ENCODE assay signal across 10 mouse cellular contexts in genomic region chr14:59590614-59591013, GRCm38 (mm10). TPM values are rescaled to one million over a fixed set of nuclear protein-coding genes. Genes with fewer than 3 reads are reported as not detected.
DNase-seq lines count a peak whose midpoint lies in the region; ATAC-seq and TF ChIP-seq lines count a peak whose summit lies in the region.
"Had no signal": no experiment of that assay in that cellular context is flagged by ENCODE, and none has a peak within 500 bp of the region (broad histone marks: within the 10 kb centered on the region; RNA-seq: fewer than 3 reads in every experiment).

No protein-coding gene starts in this region.

- peak; percentile 16 to 18 for DNase-seq in cerebellum, postnatal 14 days
- DNase-seq in cerebellum, adult 9-10 months: no peak
- no peak for DNase-seq in liver, adult 2 months (ENCODE audit: extremely low read depth, low read depth, low spot score)
- DNase-seq in liver, embryonic 11.5 days (ENCODE audit: low spot score): no peak
- DNase-seq in thymus, postnatal 0 days (ENCODE audit: low spot score): peak; percentile 22
- no peak for DNase-seq in retina, postnatal 1 day
- DNase-seq: liver, embryonic 13.5 days had no signal

- H3K79me2 ChIP-seq in liver, adult 2 months (ENCODE audit: control insufficient read depth, insufficient read depth, low read length): no peaks in the 10 kb centered on the region

- H3K4me1 ChIP-seq in liver, adult 2 months (ENCODE audit: control insufficient read depth, insufficient read depth, low read length): no peaks in the 10 kb centered on the region
- no peaks in the 10 kb centered on the region for H3K4me1 ChIP-seq in liver, embryonic 11.5 days (replicated peaks; ENCODE audit: control insufficient read depth, insufficient read depth, low read length)
- H3K4me1 ChIP-seq in cortical plate, adult 2 months (ENCODE audit: control insufficient read depth, insufficient read depth, low read length): no peaks in the 10 kb centered on the region
- H3K4me1 ChIP-seq in forebrain, embryonic 15.5 days: no peaks in the 10 kb centered on the region
- H3K4me1 ChIP-seq: hindbrain, embryonic 10.5 days; liver, embryonic 13.5 days had no signal

- H3K4me3 ChIP-seq in liver, adult 2 months (ENCODE audit: insufficient read depth, low read depth, low read length): no peak overlapping the region
- no peak overlapping the region for H3K4me3 ChIP-seq in liver, embryonic 11.5 days (ENCODE audit: low read depth, low read length)
- no peak overlapping the region for H3K4me3 ChIP-seq in cortical plate, adult 2 months (ENCODE audit: insufficient read depth, low read length)
- H3K4me3 ChIP-seq in forebrain, embryonic 15.5 days: no peak overlapping the region
- H3K4me3 ChIP-seq: hindbrain, embryonic 10.5 days; liver, embryonic 13.5 days had no signal

- TF ChIP-seq POLR2A in liver, adult 2 months (IDR thresholded peaks at IDR 0.05; ENCODE audit: extremely low read depth, insufficient read depth, low read length): no peak
- no peak for TF ChIP-seq POLR2A in cortical plate, adult 2 months (IDR thresholded peaks at IDR 0.05; ENCODE audit: extremely low read depth, insufficient read depth, low read length)

- 0 out of 2 replicates have a peak, but pooled peaks have one; percentile 9 for TF ChIP-seq CTCF in liver, adult 2 months (IDR thresholded peaks at IDR 0.05; ENCODE audit: low read depth, low read length)
- TF ChIP-seq CTCF in cortical plate, adult 2 months (IDR thresholded peaks at IDR 0.05; ENCODE audit: extremely low read depth, insufficient read depth, low read length): peak; percentile 18; the same call in 1 of the 2 replicates

- H3K9ac ChIP-seq in liver, adult 2 months (ENCODE audit: low read depth, low read length): no peak overlapping the region
- H3K9ac ChIP-seq in liver, embryonic 11.5 days (ENCODE audit: low read depth, low read length): no peak overlapping the region
- H3K9ac ChIP-seq in forebrain, embryonic 15.5 days (replicated peaks): no peak overlapping the region
- H3K9ac ChIP-seq: liver, embryonic 13.5 days had no signal

- no peak for ATAC-seq in liver, embryonic 11.5 days (replicated peaks; ENCODE audit: low FRiP score)
- no peak for ATAC-seq in forebrain, embryonic 15.5 days (replicated peaks)

- WGBS in liver, adult 2 months: 73% methylated on average over 1 of the region's 1 CpGs
- 80% methylated on average over 1 of the region's 1 CpGs for WGBS in liver, embryonic 11.5 days
- 76% methylated on average over 1 of the region's 1 CpGs for WGBS in forebrain, embryonic 15.5 days

- H3K9me3 ChIP-seq in liver, embryonic 11.5 days (ENCODE audit: control insufficient read depth, low read length): no peaks in the 10 kb centered on the region
- no peaks in the 10 kb centered on the region for H3K9me3 ChIP-seq in forebrain, embryonic 15.5 days
- H3K9me3 ChIP-seq: hindbrain, embryonic 10.5 days; liver, embryonic 13.5 days had no signal

- no peak overlapping the region for H3K4me2 ChIP-seq in liver, embryonic 11.5 days
- no peak overlapping the region for H3K4me2 ChIP-seq in forebrain, embryonic 15.5 days (replicated peaks)
- H3K4me2 ChIP-seq: liver, embryonic 13.5 days had no signal

- H3K36me3 ChIP-seq in liver, adult 2 months (ENCODE audit: control insufficient read depth, insufficient read depth, low read length): peaks cover 54% of the 10 kb centered on the region
- H3K36me3 ChIP-seq in liver, embryonic 11.5 days (ENCODE audit: control insufficient read depth, insufficient read depth, low read length): peaks cover 7% of the 10 kb centered on the region; the same call in 1 of the 2 replicates
- H3K36me3 ChIP-seq in forebrain, embryonic 15.5 days: peaks cover 49% of the 10 kb centered on the region

- no peaks in the 10 kb centered on the region for H3K27me3 ChIP-seq in liver, adult 2 months (ENCODE audit: control insufficient read depth, insufficient read depth, low read length)
- H3K27me3 ChIP-seq in liver, embryonic 11.5 days (replicated peaks; ENCODE audit: control insufficient read depth, insufficient read depth, low read length): no peaks in the 10 kb centered on the region
- no peaks in the 10 kb centered on the region for H3K27me3 ChIP-seq in forebrain, embryonic 15.5 days
- H3K27me3 ChIP-seq: liver, embryonic 13.5 days had no signal

- no peak overlapping the region for H3K27ac ChIP-seq in liver, adult 2 months (replicated peaks; ENCODE audit: insufficient read depth, low read depth, low read length)
- no peak overlapping the region for H3K27ac ChIP-seq in liver, embryonic 11.5 days (ENCODE audit: low read depth, low read length)
- no peak overlapping the region for H3K27ac ChIP-seq in cortical plate, adult 2 months (ENCODE audit: insufficient read depth, low read length)
- no peak overlapping the region for H3K27ac ChIP-seq in forebrain, embryonic 15.5 days (replicated peaks)
- H3K27ac ChIP-seq: hindbrain, embryonic 10.5 days; liver, embryonic 13.5 days had no signal

RNA-seq across cellular contexts. Expression of gene Cdadc1, which starts 7.1 kb away (rescaled TPM):
- 27.5 and 31.3 TPM in 2 replicates for total RNA-seq in liver, adult 2 months (2014; rRNA removed)
- 11.1 and 11.9 TPM in 2 replicates for polyA plus RNA-seq in liver, adult 2 months (2012; rRNA removed)
- polyA plus RNA-seq in liver, embryonic 11.5 days (2014; fragmentation: Nextera tagmentation; extraction: Ambion mirVana): 25.8 and 30.0 TPM in 2 replicates
- polyA plus RNA-seq in cortical plate, adult 2 months (2012; rRNA removed): 29.8 and 30.7 TPM in 2 replicates
- polyA plus RNA-seq in thymus, postnatal 0 days (2015; fragmentation: Nextera tagmentation; extraction: Ambion mirVana): 39.7 and 40.3 TPM in 2 replicates
- polyA plus RNA-seq in forebrain, embryonic 15.5 days (2015; fragmentation: Nextera tagmentation; extraction: Ambion mirVana): 35.8 and 38.8 TPM in 2 replicates

RNA-seq across cellular contexts. Expression of gene Shisa2, which starts 34.5 kb away (rescaled TPM):
- 0.18 and 0.20 TPM in 2 replicates for total RNA-seq in liver, adult 2 months (2014; rRNA removed)
- polyA plus RNA-seq in liver, adult 2 months (2012; rRNA removed): 0.26 and 0.48 TPM in 2 replicates
- 5.2 and 5.4 TPM in 2 replicates for polyA plus RNA-seq in liver, embryonic 11.5 days (2014; fragmentation: Nextera tagmentation; extraction: Ambion mirVana)
- polyA plus RNA-seq in cortical plate, adult 2 months (2012; rRNA removed): 1.9 and 2.4 TPM in 2 replicates
- polyA plus RNA-seq in thymus, postnatal 0 days (2015; fragmentation: Nextera tagmentation; extraction: Ambion mirVana): 23.7 and 24.9 TPM in 2 replicates
- polyA plus RNA-seq in forebrain, embryonic 15.5 days (2015; fragmentation: Nextera tagmentation; extraction: Ambion mirVana): 18.4 and 22.8 TPM in 2 replicates

Comparison
In these comparisons a context has a peak if more than half of its experiments do, and no peak if none do; other contexts are left out.
1. DNase-seq: peak in cerebellum, postnatal 14 days (2 of 2) and thymus, postnatal 0 days (single experiment); none in cerebellum, adult 9-10 months (single experiment), liver, adult 2 months (single experiment), liver, embryonic 11.5 days (single experiment) and retina, postnatal 1 day (single experiment).